Mouse (Mus musculus) heart, adult 2 months (tissue): ENCODE measurements around the gene Mrpl22.

Source experiments
- CTCF ChIP-seq: fragments of 200-600 bp; IDR thresholded peaks from 2 replicates; pipeline ENCODE4 v1.8.1; 2022; ENCODE audit warnings: antibody characterized with exemption, mild to moderate bottlenecking, moderate library complexity
- EP300 ChIP-seq: fragments of 200-500 bp; IDR thresholded peaks from 2 replicates; pipeline ENCODE4 v1.6.1; 2011; ENCODE audit warnings: low read depth, low read length, control low read depth; ENCODE audit not compliant: insufficient read depth
- POLR2A ChIP-seq: fragments of 200-500 bp; IDR thresholded peaks from 2 replicates; pipeline ENCODE4 v1.6.1; 2011; ENCODE audit warnings: mild to moderate bottlenecking, low read depth, low read length, control low read depth; ENCODE audit not compliant: insufficient read depth

- TF ChIP-seq EP300 (no peak), CTCF (no peak), POLR2A (no peak)
Observed at GRCm38 (mm10) chr11:58134869-58135268, 36.6 kb upstream of the Mrpl22 start.
